Mouse (Mus musculus) spleen, adult 12 weeks (tissue): ENCODE measurements around the gene Lipc.
"Not testable (repeated sequence)": the region's sequence is repeated elsewhere in the genome, so short reads cannot be mapped to it uniquely, and the experiment has no call there.

Source experiments
- DNase-seq: peaks from one replicate; pipeline ENCODE4 v3.0.0; 2022; ENCODE audit warnings: low spot score

Gene Lipc

DNA sequence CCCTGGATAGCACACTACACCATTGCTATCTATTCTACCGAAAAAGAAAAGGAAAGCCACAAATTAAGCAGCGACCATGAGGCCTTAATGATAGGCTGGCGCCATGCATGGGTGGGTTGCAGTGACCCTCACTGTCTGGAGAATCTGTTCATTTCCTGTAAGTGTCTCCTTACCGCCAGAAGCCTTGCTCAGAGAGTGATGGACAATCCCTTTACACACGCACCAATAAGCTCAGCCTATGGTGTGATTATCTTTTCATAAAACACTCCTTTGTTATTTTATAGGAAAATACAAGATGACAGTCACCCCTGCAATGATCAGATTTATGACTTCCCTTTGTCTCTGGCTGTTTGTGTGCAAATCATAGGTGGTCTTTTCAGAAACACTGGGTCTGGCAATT, 92.8 kb downstream of the Lipc start:
- no peak for DNase-seq

DNA sequence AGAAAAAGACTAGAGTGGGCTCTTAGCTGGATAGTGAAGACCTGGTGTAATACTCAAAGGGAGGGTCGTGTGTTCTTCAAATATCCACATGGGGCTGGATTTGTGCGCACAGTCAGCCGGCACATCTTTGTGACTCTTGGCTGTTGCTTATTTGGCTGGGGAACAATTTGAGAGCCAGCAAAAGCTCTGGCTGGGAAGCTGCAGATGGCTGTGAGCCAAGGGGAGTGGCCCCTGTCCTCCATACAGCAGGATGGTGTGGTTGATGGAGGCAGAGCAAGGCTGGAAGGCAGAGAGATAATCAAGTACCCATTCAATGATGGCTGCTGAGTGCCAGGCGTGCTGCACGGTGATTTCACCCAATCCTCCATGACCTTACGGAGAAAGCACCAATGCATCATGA, 96.2 kb downstream of the Lipc start:
- DNase-seq, result peak; percentile 60

DNA sequence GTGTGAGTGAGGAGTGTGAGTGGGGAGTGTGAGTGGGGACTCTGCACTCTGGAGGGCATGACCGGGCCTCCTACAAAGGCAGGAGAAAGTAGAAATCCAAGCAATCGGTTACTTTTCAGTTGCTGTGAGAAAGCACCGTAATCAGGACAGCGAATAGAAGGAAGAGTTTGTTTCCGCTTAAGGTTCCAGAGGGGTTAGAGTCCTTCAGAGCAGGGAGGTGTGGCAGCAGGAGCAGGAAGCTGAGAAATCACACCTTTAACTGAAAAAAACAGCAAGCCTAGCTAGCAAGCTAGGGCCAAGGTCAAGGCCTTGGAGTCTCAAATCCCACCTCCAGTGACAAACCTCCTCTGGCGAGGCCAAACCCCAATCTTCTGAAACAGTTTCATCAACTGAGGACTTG, 97.1 kb downstream of the Lipc start:
- DNase-seq, result no peak

DNA sequence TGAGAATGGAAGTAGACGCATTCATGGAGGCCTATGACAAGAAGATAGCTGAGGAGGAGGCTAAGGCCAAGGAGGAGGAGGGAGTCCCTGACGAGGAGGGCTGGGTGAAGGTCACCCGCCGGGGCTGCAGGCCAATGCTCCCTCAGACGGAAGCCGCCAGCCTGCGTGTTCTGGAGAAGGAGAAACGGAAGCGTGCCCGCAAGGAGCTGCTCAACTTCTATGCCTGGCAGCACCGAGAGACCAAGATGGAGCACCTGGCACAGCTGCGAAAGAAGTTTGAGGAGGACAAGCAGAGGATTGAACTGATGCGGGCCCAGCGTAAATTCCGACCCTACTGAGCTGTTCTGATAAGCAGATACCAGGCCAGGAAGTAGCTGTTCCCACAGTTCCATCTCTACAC, 98.9 kb downstream of the Lipc start:
- DNase-seq, result not testable (repeated sequence)

DNA sequence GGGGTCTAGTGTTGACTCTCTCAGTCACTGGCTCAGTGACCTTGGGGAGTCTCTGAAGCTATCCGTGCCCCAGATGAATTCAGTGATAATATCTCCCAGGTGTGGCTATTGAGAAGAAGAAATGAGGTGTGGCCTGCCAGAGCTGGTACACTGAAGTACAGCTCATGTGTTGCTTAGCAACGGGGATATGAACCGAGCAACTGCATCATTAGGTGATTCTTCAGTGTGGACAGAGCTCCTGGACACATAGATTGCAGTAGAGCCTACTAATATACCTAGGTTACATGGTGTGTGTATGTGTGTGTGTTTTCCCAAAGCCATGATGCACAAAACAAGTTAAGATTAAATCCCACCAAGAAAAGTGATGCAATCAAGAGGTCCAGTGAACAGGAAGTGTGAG, 100.5 kb downstream of the Lipc start:
- no peak for DNase-seq

- DNase-seq, result no peak
Observed at GRCm38 (mm10) chr9:70848135-70848770, 103.8 kb downstream of the Lipc start.

- DNase-seq, result peak; percentile 44
Observed at GRCm38 (mm10) chr9:70847627-70848051, 104.4 kb downstream of the Lipc start.

GRCm38 (mm10) chr9:70843270-70843669, 108.8 kb downstream of the Lipc start:
- DNase-seq, result no peak

DNA sequence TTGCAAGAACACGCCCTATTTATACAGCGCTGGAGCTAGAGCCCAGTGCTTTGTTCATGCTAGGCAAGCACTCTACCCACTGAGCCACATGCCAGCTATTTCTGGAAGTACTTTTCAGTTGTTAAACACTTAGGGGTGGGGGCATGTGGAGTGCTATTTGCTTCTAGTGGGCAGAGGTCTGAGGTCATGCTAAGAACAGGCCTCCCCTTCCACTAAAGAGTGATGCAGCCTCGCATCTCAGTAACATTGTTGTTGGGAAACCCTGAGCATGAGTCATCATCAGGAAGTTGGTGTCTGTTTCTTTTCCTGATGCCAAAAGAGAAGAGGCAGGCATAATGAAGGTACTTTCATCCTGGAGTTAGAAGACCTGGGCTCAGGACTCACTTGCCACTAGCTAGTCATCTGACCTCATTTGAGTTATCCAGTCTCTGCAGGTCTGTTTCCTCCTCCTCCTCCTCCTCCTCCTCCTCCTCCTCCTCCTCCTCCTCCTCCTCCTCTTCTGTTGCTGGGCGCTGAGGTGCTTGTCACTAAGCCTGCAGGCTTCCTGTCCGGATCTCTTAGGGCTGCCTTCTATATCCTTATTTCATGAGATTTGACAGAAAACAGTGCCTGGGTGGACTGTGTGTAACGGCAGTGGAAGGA, 109.6 kb downstream of the Lipc start:
- no peak for DNase-seq

DNA sequence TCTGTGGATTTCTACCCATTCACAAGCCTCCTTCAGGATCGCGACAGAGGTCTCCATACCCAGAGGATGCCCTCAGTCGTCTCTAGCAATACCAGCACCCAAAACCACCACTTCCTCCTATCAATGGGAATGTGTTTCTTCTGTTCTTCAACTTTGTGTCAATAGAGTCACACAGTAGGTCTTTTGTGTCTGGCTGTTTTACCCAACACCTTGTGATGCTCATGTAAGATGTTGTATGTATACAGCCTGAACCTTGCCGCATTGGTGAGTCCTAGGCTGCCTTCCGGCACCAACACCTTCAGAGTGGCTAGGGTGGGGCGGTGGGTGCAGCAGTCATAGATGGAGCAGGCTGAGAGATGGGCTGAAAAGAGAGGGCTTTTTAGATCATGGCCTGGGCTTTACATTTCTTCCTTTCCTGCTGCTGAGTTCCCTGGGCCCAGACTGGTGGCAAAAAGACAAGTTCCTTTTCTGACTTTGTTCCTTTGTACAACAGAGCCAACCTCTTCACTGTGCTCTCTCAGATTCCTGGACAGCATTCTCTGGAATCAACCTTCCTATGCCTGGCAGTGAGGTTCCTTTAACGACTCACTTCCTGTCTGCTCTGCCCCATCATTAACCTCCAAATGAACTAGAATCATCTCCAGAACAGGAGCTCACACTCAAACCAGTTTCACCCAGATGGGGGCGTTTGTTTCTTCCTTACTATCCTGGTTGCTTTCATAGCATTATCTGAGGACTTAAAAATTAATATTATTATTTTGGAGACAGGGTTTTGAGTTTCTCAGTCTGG, 110.4 kb downstream of the Lipc start:
- no peak for DNase-seq

DNA sequence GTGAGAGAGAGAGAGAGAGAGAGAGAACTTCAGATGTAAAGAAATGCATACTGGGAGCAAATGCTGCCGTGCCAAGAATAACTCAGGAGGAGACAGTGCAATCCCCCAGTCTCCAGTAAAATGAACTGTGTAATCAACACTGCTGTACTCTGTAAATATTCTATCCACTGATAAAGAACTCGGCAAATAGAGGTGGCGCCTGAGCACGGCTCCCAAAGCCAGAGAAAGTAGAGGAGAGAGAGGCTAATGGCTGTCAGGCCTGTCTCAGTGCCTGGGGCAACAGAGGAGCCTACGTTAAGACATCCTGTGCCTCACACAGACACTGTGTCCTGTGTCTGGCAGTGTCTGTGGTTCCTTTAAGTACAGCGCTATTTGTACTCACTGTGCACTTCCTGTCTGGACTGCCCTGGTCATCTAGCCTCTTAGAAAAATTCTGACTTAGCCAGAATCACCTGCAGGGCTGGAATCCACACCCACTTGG, 111.1 kb downstream of the Lipc start:
- DNase-seq, result no peak

GRCm38 (mm10) chr9:70838132-70838911, 113.7 kb downstream of the Lipc start:
- DNase-seq, result no peak

DNA sequence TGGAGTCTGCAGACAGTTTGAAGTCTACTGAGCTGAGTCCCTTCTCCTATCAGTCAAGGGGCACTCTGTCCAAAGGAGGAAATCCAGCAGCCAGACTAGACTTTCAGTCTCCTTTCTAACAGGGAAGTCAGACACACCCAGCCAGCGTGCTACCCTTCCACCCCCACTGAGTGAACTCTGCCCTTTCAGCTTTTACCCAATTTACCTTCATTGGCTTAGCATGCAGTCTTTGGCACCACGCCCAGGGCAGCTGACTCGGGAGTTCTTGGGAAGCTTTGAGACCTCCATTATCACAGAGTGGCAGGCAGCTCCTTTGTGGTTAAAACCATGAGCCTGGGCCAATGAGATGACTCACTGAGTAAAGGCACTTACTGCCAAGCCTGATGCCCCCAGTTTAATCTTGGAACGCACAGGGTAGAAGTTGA, 117.3 kb downstream of the Lipc start:
- DNase-seq, result peak; percentile 94

- DNase-seq, result no peak
Observed at GRCm38 (mm10) chr9:70834217-70834616, 117.8 kb downstream of the Lipc start.

DNA sequence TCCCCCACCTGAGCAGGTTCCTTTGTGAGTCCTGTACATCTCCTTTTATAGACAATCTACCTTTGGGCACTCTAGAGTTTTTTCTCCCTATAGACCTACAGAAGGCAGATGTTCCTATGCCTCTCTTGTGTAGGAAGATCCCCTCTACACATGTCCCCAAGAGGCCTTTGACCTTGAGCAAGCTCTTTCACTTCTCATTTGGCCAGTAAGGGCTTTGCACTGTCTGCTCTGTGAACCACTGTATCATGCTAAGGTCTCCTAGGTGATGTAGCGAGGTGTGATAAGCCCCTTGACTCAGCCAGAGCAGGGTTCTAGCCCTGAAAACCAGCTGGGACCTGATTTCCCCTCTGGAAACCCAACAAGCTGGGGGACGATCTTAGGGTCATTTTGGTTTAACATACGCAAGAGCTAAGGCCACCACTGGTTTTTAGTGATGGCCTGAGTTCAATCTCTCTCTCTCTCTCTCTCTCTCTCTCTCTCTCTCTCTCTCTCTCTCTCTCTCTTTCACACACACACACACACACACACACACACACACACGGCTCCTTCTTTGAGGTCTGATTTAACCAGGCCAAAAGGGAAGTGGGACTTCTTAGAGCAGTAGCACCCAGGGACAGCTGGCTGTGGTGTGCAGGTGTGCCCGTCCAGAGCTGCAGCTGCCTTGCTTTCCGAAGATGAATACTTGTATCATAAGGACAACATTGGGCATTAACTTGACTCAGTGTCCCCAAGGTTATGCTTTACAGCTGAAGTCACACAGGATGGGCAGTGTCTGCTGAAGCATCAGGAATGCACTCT, 118.7 kb downstream of the Lipc start:
- no peak for DNase-seq

DNA sequence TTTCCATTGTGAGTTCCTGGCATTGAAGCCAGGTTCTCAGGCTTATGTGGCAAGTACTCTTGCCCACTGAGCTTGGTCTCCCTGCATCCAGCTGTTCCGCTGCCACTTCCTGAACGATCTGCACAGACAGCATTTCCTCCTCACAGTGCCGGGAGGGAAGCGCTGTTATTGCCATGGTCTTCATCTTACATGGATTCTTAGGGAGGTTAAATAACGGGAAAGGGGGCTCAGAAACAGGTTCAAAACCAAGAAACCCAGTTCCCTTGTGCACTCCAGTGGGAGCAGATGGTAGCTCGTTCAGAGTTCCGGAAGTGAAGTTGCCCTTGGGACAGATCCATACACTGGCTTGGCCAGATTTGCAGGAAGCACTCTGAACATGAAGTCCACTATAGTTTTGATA, 119.8 kb downstream of the Lipc start:
- DNase-seq, result no peak

DNA sequence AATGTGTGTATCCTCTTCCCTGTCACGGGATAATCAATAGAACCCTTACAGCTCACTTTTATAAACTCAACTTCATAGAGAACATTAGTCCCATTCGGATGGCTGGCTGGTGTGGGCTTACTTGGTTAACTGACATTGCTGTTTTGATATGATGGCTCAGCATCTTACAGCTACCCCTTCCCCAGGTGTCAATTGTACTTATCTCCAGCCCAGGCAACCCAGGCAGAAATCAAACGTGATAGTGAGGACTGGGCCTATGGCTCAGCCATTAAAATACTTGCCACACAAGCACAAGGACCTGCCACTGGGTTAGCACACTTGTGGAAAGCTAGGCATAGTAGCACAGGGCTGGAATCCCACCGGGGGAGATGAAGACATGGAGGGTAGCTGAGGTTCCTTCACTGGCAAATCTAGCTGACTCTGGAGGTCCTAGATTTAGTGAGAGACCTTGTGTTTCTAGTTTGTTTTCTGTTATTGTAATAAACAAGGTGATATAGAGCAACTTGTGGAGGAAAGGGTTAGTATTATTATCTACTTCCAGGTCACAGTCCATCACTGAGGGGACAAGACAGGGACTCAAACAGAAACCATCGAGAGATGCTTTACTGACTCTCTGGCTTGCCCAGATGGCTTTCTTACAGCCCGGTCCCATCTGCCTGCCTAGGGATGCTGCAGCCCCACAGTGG, 121.0 kb downstream of the Lipc start:
- DNase-seq, result no peak

GRCm38 (mm10) chr9:70829784-70830488, 122.1 kb downstream of the Lipc start:
- no peak for DNase-seq

DNA sequence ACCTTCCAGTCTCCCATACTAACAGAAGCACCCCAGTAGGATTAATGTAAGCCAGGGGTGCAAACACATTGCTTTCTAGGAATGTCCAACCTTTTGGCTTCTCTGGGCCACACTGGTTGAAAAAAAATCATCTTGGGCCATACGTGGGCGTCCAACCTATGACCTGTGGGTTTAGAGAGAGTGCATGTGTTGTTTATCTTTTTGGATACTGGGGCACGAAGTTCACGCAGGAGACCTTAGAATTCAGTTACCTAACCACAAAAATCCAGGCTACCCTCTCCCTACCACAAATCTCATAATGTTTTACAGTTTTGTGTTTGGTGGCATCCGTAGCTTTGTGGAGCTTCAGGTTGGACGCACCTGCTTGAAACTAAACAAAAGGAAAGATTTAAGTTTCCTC, 124.1 kb downstream of the Lipc start:
- no peak for DNase-seq

DNA sequence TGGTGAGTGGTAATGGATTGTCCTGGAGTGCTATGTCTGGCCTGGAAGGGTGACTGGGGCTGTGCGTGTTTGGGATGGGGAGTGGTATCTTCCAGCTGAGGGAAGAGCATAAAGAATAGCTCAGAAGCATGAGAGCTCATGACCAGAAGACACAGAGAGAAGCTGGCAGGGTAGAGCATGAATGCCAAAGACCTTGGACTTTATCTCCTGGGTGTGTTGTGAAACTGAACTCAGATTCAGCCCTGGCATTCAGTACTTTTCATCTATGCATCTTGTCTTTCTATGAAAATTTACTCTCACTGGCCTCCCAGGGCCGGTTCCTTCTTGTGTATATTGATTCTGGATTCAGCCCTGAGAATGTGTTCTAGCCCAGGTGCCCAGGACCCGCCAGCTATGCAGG, 127.9 kb downstream of the Lipc start:
- no peak for DNase-seq
